Mouse (Mus musculus): ENCODE data around the gene Plekhg1.

Plekhg1 gene

DNA sequence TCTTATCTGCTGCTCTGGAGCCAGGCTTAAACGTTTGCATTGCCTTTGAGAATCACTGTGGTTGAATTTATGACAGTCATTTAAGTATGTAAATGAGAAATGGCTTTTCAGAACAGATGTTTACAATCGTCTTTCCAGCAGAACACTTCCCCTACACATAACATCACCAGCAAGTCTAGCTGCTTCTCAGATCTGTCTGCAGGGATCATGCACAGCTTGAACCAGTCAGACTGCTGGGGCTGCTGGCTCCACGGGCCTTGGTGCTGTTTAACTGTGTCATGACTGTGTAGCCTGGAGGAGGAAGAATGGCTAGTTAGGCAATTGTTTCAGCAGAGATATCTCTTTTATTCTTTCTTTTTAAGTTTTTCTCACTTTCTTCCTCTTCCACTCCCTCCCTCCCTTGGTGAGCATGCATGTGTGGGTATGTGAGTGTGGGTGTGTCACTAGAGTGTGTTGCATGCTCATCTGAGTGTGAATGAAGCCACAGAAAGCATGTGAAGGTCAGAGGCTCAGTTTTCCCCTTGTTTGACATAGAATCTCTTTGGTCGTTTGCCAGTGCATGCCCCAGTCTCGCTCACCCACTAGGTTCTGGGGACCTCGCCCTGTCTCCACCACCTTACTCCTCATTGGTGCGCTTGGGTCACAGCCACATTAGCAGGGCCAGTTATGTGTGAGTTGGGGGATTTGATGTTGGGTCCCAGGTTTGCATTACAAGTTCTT, 266.3 kb downstream of the Plekhg1 start:
- TF ChIP-seq GATA4 (IDR thresholded peaks at IDR 0.05; ENCODE audit: insufficient replicate concordance, low read length): no peak
